Mouse (Mus musculus): ENCODE data around the gene Zfp597. TPM values are rescaled to one million over a fixed set of nuclear protein-coding genes. Genes with fewer than 3 reads are reported as not detected.

Zfp597 gene
- total RNA-seq (2021) (10 to 100 TPM; 11.7 to 19.7 TPM), polyA plus RNA-seq (2012; rRNA removed) (3.2 and 4.1 TPM in 2 replicates)
- long read RNA-seq, partial matches to known transcripts: 0 of 1 reads
- long read RNA-seq, other reads (novel, unspliced or antisense): 0 of 1 reads

DNA sequence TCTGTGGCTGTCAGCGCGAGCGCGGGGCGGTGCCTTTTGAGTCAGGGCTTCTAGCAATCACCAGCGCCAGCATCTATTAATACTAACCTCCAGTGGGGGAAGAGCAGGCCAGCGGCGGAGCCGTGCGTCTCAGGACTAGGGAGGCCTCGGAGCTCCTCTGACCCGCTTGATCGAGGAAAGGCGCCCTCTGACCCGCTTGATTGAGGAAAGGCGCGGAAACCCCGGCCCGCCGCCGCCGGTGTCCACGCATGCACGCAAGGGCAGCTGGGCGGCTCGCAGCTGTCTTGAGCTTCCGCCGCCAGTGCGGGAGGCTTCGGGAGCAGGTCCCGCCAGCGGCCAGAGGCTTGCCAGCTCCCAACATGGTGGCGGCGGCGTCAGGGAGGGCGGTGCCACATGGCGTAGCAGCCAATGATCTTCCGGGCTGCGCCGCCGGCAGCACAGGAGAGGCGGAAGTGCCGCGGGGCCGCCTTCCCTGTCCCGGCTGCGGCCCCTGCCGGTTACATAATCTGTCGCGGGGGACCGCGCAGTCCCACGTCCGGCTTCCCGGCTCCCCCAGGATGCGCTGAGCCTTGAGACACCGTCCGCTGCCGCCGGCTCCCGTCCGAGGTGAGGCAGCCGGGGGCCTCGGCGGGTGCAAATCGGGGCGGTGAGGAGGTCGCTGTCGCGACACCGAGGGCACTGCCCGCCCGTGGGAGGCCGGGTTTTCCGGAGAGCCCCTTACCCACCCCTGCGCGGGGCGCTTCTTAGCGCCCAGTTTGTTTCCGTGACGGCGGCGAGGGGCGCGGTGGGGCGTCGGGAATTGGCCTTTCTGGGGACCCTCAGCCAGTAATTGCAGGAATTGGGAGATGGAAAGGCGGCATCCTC is at the start of gene Zfp597, which contains the start of gene Gm20695:
TSS of gene Zfp597 (minus strand) at position 361 of the 864 bp plus-strand sequence.
TSS of gene Gm20695 (plus strand) at position 448 of the 864 bp plus-strand sequence.
- DNase-seq: peak; percentile 98

DNA sequence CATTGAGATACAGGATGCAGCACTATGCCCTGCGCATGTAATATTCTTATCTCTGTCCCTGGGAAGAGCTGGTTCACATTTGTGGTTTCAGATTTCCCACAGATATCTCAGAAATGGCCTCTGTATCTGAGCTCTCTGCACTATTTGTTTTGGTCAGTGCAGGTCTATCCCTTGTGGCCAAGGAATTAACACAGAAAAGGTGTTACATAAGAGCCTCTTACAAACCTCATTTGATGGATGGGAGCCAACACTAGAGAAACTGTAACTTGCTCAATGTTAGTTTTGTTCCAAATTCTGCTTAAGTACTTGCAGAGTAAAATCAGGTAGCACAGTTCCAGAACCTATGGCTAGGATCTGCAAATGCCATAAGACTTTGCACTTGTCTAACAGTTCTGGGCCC is 49.7 kb upstream of the Zfp597 start:
- DNase-seq: no peak

DNA sequence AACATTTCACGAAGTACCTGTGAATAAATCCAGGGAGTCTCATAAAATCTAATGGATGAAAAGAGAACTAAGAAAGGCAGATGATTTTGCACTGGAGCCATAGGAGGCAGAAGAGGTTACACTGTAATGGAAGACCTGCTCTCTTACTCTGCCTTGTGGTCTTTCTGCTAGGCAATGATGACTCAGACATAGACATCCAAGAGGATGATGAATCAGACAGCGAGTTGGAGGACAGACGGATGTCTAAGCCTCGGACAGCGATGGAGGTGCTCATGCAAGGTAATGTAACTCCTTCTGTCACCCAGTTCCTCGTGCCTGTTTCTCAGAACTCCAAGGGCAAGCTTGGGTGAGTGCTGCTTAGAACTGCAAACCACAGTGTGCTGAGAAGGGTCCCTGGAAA is 49.2 kb upstream of the Zfp597 start:
- DNase-seq: peak; percentile 33

DNA sequence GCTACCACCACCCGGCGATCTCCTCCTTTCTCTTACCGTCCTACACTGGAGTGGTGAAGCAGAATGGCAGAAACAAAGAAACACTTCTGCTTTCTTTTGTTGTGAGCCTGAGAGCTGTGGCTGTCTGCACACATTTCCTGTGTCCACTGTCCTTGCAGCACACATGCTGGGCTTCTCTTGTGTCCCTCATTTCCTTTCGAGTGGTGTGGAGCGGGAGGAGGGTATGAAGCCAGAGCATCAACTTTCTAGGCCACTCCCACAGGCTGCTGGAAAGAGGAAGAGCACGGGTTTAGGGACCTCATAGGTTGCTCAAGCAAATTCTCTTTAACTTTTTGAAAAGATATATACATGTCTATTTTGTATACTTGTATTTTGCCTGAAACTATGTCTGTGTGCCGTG is 44.8 kb upstream of the Zfp597 start:
- DNase-seq: no peak

DNA sequence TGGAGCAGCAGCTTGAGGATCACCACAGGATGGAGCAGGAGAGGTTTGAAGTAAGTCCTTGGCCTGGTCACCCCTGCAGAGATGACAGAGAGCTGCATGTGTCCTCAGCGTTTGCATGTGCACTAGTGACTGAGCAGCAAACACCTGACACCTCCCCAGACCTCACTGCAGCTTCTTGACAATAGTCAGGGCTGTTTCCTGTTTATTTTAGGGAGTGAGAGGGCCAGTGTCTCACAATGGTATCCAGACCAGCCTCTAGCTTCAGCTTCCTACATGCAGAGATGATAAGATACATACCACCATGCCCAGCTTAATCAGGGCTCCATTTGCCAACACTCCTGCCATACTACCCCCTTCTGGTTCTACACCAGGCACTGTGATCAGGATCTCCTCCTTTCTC is 44.2 kb upstream of the Zfp597 start:
- DNase-seq: no peak

DNA sequence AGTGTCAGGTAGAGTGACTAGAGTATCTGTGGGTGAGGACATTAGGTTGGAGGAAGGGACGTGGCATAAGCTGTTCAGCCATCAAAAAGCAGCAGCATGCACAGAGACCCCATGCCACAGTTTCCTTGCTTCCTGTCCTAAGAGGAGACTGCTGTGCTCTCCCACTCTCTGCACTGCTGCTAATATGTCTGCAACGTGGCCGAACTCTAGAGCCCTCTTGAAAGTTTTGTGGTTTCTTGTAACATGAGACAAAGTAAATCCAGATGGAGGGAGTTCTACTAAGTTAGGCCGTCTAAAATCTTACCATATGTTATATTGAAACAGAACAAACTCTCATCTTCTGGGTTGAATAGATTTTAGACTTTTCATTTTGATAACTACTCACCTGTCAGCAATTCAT is 39.6 kb upstream of the Zfp597 start:
- DNase-seq: no peak

DNA sequence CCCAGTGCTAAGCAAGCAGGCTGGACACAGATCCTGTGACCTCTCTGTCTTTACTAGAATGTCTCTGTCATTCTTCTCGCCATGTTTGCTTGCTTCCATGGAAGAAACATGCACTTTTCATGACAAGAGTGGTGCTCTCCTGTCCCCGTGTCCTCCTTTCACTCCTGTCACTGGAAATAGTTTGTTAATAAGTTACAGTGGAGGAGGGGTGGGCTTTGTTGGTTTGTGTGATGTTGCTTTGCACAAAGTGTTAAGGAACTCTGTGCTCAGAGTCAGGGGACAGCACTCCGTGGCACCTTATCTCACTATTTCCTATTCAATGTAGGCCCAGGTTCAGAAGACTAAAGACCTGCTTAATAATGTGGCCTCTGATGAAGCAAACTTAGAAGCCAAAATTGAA is 39.2 kb upstream of the Zfp597 start:
- no peak for DNase-seq

DNA sequence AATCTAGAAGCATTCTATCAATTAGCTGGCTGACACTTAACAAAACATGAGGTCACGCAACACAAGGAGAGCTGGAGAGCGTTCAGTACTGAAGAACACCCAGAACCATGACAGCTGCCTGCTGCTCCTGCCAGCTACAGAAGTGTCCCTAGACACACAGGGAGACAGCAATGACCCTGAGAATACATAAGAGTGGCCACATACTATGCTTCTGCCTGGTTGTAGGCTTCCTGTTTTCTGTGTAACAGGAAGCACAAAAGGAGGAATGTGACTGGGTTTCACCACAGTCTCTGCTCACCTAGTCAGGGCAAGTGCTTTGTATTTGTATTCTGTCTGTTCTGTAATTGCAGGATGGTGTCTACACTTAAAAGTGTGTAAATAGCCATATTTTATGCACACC is 36.4 kb upstream of the Zfp597 start:
- no peak for DNase-seq

DNA sequence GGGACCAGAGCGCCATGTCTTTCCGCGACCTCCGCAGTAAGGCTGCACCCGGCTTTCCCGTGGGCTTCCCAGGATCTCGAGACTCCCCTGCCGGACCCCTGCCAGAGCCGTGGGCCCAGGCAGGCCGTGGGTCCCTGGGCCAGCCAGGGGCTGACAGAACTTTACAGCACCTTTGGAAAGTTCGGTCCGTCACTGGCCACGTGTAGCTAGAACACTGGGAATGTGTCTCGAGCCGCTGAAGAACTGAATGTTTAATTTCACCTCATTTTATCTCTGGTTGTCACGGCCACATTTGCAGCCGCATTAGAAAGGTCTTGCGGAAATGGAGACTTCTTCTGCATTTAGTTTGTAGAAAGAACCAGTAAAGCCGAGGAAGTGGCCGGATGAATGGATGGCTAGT is 24.8 kb upstream of the Zfp597 start:
- DNase-seq: no peak

DNA sequence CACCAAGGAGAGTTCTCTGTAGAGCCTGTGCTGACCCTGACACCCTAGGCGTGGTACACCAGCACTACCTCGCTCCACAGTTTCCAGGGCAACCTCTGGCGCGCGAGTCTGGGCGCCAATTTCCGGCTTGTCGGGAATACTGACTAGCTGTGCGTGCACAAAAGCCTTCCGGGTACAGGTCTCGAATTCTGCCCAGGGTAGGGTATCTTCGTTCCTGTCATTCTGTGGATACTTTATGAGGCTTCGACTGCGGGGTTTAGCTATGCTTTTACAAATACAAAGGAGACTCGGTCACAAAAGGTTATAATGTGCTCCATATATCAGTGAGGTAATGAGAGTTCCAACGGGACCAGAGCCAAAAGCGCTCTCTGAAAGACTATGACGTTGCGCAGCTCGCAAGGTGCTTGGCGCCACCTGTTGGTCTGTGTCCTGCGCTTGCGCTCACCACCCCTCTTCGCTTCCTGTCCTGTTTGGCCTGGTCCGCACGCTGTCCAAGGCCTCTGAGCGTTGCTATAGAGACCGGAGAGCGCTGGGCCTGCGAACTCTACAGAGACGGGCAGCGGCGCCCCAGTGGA is 24.3 kb upstream of the Zfp597 start, which contains the start of the genes 1700037C18Rik and Cluap1:
TSS of gene 1700037C18Rik (minus strand) at position 153 of the 575 bp plus-strand sequence.
TSS of gene Cluap1 (plus strand) at position 265 of the 575 bp plus-strand sequence.
- peak; percentile 95 for DNase-seq

DNA sequence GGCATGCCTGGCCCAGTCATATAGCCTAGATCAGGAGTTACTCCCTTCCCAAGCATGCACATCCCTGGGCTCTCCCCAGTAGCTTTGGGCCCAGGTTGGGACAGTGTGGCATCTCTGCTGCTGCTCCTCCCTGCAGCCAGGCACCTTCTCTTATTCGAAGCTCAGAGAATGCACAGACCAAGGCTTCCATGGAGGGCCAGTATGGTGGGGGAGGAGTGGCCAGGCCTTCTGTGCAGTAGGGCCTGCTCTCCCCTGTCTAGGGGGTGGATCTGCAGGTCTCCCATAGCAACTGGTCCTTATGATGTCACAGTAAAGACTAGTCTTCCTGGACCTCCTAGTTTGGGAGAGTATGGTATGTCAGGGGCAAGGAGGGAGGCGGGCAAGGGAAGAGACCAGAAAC is 23.1 kb upstream of the Zfp597 start:
- DNase-seq: no peak

DNA sequence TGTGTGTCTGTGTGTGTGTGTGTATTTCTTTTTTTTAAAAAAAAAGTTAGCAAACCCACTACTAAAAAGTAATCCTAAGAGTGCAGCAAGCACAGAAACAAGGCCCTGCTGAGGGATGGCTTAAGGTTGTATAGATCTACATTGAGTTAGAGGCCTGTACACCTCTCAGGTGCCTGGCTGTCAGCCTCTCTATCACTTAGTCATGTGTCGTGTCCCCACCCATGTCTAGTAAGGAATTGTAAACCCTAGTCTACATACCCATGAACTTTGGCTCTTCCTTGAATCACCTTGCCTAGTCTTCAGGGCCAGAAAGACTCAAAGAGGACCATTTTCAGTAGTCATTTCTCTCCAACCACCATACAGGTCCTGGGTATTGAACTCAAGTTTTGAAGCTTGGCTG is 12.2 kb upstream of the Zfp597 start:
- DNase-seq: no peak

DNA sequence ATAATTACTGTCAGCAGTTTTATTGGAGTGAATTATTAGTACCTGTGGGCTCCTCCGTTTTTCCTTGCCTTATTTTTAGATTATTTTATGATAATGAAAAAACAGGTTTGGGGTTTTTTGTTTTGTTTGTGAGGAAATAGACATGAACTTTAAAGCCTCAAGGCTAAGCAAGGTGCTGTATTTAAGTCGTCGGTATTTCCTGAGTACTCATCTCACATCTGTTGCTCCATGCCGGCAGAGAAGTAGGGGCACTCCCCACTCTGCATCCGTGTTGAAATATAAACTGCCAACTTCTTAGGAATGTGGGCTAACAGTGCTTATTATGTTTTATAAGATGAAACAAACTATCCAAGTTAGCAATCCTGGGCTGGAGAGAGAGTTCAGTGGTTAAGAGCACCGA is 11.7 kb upstream of the Zfp597 start:
- DNase-seq: no peak

DNA sequence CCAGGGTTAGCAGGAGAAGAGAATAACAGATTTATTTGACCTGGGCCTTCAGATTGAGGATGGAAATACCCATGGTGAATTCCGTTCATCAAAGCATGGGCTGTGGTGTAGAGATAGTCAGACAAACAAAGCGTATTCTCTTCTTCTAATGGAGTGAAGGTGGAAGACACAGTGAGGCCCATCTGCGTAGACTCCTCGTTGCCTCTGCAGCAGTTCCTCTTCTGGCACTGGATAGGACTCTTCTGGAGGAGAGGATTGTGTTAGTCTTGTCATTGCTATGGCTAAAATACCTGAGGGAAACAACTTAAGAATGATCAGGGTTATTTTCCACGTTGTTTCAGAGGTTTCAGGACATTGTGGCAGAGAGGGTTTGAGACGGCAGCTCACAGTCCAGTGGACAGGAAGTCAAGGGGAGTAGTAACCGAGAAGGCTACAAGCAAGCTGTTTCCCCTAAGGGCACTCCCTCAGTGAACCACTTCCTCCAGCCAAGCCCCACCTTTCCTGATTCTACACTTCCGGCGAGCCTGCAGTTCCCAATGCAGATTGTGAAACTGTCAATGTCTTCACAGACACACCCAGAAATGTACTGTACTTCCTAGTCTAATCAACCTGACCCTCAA is 10.9 kb upstream of the Zfp597 start:
- peak; percentile 31 for DNase-seq

DNA sequence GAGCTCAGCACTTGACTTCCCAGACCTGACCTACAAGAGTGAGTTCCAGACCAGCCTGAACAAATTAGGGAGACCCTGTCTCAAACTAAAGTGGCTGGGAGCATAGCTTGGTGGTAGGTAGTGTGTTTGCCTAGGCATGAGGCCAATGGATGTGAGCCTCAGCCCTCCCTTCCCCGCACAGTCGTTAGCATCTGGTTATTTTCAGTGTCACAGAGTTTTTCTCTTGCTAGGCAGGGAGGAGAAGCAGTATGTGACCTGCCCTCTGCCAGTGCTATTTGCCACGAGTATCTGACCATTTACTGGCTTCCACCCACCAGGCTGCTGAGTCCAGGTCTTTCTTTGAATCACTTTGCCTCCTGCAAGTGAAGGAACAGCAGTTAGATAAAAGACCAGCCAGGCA is 9.4 kb upstream of the Zfp597 start:
- DNase-seq: no peak

DNA sequence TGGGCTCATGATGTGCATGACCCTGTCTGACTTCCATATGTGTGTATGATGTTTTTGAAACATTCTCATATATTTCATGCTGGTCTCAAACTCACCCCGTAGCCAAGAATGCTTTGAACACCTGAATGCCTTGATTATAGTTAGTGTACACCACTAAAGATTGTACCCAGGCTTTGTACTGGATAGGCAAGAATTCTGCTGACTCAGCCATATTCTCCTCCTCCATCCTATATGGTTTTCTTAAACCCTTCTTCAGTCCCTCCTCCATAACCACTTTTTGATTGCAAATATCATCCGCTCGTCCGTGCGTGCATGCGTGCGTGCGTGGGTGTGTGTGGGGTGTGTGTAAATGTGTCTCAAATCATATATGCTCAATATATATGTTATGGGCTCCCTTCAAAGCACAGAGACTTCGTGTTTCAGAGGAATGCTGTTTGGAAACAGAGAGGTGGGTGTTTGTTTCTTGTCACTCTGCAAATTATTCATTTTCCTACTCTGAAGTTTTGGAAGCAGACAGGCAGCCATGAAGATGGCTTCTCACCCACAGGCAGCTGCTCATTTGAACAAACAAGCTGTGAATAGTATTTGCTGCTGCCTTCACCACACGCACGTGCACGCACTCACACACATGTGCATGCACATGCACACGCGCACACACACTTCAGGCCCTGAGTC is 7.4 kb upstream of the Zfp597 start:
- DNase-seq: no peak

DNA sequence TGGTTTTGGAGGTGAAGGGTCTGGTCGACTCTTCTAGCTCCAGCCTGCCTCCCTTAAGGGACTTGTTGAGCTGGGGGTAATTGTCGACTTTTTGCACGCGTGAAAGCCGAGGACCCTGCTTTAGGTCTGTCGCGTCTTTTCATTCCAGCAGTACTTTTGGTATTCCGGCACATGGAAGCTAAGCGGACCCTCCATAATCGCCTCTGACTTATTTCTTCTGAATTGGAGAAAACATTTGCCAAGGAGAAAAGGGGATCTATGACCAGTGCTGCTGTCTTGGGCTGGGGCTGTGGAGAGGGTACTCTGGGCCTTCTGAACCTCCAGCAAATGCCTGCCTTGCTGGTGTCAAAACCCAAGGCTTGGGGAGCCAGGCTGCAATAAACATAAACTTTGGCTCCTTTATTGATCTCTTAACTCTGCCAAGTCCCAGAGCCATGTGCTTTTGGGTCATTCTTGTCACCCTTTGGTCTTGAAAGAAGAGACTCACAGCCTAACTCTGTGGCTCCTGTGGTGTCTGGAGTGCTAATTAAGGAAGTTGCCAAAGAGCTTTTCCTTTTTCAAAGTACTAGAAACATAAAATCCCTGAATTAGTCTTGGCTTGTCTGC is 807 bp upstream of the Zfp597 start:
- peak; percentile 40 for DNase-seq

DNA sequence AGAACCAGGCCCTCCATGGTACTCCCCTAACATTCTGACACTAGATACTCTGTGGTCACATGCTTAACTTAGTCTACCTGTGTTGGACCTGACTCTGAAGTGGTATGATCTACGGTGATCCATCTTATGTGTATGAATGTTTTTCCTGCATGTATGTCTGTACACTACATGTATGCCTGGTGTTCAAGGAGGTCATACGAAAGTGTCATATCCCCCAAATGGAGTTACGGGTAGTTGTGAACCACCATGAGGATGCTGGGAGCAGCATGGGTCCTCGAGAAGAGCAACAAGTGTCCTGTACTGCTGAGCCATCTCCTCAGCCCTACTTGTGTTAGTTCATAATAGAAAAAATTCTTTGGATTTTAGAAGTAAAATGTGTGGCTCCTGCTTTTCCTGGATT is 8.0 kb downstream of the Zfp597 start:
- DNase-seq: no peak

DNA sequence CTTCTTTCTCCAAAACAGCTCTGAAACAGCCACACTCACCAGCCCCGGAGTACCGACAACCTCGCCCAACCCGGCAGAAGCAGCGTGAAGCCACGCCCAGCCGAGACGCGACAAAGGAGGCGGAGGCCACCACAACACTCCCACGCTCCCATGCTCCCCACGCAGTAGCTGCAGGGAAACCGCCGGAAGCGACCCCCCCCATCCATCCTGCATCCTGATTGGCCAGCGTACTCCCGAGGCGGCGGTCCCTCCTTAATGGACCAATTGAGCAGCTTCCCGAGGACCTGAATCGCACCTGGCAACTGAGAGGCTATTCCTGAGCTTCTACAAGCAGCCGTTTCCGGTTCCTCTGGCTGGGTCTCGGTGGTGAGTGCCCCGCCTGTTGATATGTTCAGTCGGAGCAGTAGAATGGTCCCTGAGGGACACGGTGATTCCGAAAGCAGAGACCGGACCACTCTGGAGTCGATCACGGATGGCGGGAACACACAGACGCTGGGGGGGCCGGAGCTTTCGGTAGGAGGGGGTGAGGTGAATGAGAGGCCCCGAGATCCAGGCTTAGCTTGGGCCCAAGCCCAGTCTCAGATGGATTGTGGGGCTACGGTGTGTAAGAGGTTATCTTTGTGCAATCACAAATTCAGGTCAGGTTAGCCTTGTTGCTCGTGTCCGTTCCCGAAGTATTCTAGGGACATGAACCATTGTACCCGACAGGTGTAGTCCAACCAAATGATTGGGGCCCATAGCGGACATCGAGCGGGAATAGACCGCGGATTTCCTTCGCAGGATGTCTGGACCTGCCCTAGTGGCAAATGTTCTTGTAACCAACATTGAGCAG is 11.9 kb downstream of the Zfp597 start, which contains the start of gene Naa60:
TSS of gene Naa60 (plus strand) at position 160 of the 832 bp plus-strand sequence.
- DNase-seq: peak; percentile 96

DNA sequence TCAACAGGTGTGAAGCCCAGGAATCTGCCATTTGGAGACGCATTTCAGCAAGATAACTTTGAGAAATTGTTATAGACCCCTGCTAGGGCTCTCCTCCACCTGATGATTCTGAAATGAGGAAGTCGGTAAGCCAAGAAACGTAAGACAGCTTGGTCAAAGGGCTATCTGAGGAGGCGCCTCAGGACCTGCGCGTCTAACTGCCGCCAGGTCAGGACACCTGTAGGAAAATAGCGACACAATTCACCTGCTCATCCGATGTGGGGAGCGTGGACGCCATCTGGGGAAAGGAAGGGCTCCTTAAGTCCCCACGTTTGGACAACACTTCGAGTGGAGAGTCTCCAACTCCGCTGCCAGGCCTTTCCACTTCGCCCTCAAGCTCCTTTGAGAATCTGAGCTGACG is 12.5 kb downstream of the Zfp597 start:
- no peak for DNase-seq

DNA sequence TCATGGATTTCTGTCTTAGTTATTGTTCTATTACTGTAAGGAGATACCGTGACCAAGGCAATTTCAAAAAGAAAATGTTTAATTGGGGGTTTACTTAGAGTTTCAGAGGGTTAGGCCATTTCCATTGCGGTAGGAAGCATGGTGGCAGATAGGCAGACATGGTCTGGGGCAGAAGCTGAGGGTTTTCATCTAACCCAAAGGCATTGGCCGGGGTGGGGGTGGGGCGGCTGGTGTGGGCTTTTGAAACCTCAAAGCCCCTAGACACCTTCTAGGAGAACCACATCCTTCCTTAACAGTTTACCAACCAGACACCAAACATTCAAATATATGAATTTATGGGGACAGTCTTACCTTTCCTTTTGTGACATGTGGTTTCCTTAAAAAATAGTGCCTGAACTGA is 25.1 kb downstream of the Zfp597 start:
- no peak for DNase-seq

Data from adrenal gland, adult 2 months (tissue).